Mouse (Mus musculus) erythroblast, embryonic 14.5 days (primary cell): Measurements from ENCODE around the gene Card10.

Source experiments
- GATA1 ChIP-seq: IDR thresholded peaks from 2 replicates; pipeline ENCODE4 v1.6.1; 2012; ENCODE audit warnings: low read length, inconsistent platforms, mixed read lengths
- TAL1 ChIP-seq: IDR thresholded peaks from 3 replicates; pipeline ENCODE4 v1.6.1; 2012; ENCODE audit warnings: low read length, inconsistent platforms, mixed read lengths

DNA sequence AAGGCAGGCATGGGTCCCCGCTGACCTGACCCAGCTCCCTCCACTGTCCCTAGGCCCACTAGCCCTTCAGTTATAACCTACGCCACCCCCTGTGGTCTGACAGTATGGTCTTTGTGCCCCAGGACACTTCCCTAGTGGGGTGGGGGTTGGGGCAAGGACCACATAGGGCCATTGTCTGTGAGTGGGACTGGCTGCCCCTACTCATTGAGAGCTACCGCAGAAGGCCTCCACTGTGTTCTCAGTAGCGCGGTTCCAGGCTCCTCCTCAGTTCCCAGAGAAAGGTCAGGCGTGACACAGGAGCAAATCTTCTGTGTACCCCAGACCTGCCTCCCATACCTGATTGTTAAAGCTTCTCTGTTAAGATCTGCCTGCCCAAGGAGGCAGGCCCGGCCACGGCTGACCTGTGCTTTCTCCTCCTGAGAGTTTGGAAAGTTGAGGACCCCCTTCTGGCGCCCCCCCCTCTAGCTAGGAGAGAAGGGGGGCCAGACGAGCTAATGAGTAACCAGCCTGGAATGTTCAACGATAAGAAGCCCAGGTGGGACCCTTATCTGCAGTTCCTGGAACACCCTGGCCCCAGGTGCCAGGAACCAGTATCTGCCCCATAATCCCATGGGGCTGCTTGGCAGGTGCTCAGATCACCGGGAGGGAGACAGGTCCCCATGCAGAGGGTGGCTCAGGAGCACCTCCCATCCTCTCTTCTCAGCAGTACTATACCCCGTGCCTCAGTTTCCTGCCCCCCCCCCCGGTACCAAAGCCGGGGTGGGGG is 47.4 kb upstream of the Card10 start:
- TF ChIP-seq TAL1 (no peak), GATA1 (no peak)
